Mouse (Mus musculus): Measurements from ENCODE around the gene Ubr4. TPM values are rescaled to one million over a fixed set of nuclear protein-coding genes. Genes with fewer than 3 reads are reported as not detected.

The Ubr4 gene
- polyA plus RNA-seq (2014; fragmentation: Nextera tagmentation; extraction: Ambion mirVana) = 83.3 and 97.3 TPM in 2 replicates

DNA sequence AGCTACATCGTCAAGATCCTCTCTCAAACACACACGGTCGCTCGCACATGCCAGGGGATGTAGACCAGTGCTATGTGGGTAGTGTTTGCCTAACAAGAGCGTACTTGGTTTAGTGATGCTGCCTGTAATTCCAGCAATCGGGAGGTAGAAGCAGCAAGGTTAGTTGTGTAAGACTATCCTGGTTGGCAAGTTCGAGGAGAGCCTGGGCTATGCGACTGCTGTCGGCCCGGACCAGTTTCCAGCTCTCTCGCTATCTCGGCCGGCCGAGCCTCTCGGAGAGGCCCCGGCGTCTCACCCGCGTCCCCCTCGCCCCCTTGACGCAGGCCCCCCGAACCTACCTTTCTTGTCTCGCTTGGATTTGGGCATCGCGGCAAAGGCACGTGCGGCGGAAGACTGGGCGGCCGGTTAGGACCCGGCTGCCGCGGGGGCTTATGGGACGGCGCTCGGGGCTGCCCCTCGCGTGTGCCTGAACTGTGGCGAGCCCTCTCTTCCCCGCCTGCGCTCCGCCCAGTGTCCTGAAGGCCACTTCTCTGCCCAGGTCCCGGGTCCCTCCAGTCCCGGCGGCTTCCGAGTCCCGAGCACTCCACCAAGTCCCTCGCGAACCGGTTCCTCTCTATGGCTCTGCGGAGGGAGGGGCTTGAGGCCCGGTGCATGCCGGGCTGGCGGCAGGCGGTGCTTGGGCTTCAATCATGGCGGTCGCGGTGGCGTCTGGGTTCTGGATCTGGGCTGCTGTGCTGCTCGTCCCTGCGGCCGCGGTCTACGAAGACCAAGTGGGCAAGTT is at the start of gene Ubr4, which contains the start of the genes Mrto4 and Emc1:
TSS of gene Ubr4 (plus strand) at position 679 of the 781 bp plus-strand sequence.
TSS of gene Mrto4 (minus strand) at position 646 of the 781 bp plus-strand sequence.
TSS of gene Emc1 (plus strand) at position 657 of the 781 bp plus-strand sequence.
- peaks cover 55% of the 10 kb centered on the region for H3K36me3 ChIP-seq (ENCODE audit: control insufficient read depth, insufficient read depth, low read length)
- DNase-seq (peak; percentile 91), ATAC-seq (ENCODE audit: low FRiP score, low TSS enrichment) (peak; percentile 94)
- H3K4me1 ChIP-seq (ENCODE audit: control insufficient read depth, insufficient read depth, low read length) = peaks cover 14% of the 10 kb centered on the region
- peak within 1 kb of the TSS; percentile 87 for H3K9ac ChIP-seq (replicated peaks; ENCODE audit: low read length)
- H3K4me3 ChIP-seq (replicated peaks; ENCODE audit: low read depth, low read length) = peak within 1 kb of the TSS; percentile 67
- WGBS = under 1% methylated on average over 64 of the region's 64 CpGs
- H3K9me3 ChIP-seq (ENCODE audit: control insufficient read depth, low read length) = no peaks in the 10 kb centered on the region
- H3K27ac ChIP-seq (replicated peaks; ENCODE audit: low read depth, low read length) = peak within 1 kb of the TSS; percentile 96
- H3K27me3 ChIP-seq (ENCODE audit: control insufficient read depth, insufficient read depth, low read length) = no peaks in the 10 kb centered on the region
- H3K4me2 ChIP-seq (ENCODE audit: low read length) = peak within 1 kb of the TSS; percentile 89

DNA sequence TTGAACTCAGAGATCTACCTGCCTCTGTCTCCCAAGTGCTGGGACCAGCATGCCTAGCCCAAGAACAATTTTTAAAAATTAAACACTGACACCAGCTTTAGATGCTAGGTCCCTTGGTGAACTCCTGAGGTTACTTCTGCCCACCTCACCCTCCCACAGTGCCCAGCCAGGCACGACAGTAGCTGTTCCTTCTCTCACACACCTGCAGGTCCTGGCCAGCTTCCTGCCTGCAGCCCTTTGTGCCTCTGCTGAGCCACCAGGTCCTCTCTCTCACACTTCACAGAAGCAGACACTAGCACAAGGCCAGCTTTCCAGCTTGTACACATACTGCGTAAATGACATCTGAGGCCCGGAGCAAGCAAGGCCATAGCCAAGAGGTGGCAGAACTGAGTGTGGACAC is 46.9 kb upstream of the Ubr4 start:
- Histone ChIP-seq H3K9me3 (ENCODE audit: control insufficient read depth, low read length) (no peaks in the 10 kb centered on the region), H3K4me1 (ENCODE audit: control insufficient read depth, insufficient read depth, low read length) (peaks cover 7% of the 10 kb centered on the region), H3K27ac (replicated peaks; ENCODE audit: low read depth, low read length) (no peak overlapping the region), H3K9ac (replicated peaks; ENCODE audit: low read length) (no peak overlapping the region), H3K27me3 (ENCODE audit: control insufficient read depth, insufficient read depth, low read length) (no peaks in the 10 kb centered on the region), H3K4me2 (ENCODE audit: low read length) (no peak overlapping the region), H3K36me3 (ENCODE audit: control insufficient read depth, insufficient read depth, low read length) (peaks cover 37% of the 10 kb centered on the region), H3K4me3 (replicated peaks; ENCODE audit: low read depth, low read length) (no peak overlapping the region)
- DNase-seq (no peak), ATAC-seq (ENCODE audit: low FRiP score, low TSS enrichment) (no peak)
- 94% methylated on average over 3 of the region's 3 CpGs for WGBS

DNA sequence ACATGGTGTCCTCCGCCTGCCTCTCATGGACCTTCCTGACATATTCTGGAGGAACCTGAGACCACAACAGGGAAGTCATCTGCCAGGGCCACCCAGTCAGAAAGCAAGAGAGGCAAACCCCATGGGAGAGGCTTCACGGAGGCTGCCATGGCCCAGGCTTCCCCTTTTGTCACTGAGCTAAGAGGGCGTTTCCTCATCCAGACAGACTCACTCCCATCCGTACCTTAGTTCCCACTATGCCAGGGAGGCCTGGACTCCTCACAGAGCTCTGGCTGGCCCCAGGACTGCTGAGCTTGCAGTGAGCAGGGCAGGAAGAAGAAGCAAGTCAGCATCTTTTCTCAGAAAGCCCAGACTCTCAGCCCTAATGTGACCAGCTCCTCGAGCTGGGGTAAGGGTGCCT is 44.5 kb upstream of the Ubr4 start:
- WGBS = 86% methylated on average over 5 of the region's 5 CpGs
- Histone ChIP-seq H3K9me3 (ENCODE audit: control insufficient read depth, low read length) (no peaks in the 10 kb centered on the region), H3K9ac (replicated peaks; ENCODE audit: low read length) (no peak overlapping the region)

DNA sequence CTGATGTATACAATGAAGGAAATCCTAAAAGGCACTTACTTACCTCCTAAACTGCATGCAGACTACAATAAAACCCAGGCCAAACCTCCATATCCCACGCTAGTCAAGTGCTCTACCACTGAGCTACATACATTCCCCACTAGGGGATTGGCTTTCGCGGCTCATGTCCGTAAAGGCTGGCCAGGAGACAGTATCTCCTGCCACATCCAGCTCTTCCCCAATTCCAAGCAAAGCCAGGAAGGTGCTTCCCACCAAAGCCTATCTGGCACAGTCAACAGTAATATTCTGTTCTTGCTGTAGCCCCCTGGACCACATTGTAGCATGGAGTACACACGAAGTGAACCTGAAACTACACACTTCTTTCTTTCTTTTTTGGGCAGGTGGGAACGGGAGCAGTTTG is 42.8 kb upstream of the Ubr4 start:
- DNase-seq (no peak), ATAC-seq (ENCODE audit: low FRiP score, low TSS enrichment) (no peak)
- no peaks in the 10 kb centered on the region for H3K9me3 ChIP-seq (ENCODE audit: control insufficient read depth, low read length)
- peak overlapping the region; percentile 96 for H3K4me2 ChIP-seq (ENCODE audit: low read length)
- H3K9ac ChIP-seq (replicated peaks; ENCODE audit: low read length) = peak overlapping the region; percentile 85
- H3K4me1 ChIP-seq (ENCODE audit: control insufficient read depth, insufficient read depth, low read length) = peaks cover 17% of the 10 kb centered on the region
- WGBS = 18% methylated on average over 6 of the region's 6 CpGs
- H3K27ac ChIP-seq (replicated peaks; ENCODE audit: low read depth, low read length) = no peak overlapping the region
- peaks cover 27% of the 10 kb centered on the region for H3K36me3 ChIP-seq (ENCODE audit: control insufficient read depth, insufficient read depth, low read length)
- no peaks in the 10 kb centered on the region for H3K27me3 ChIP-seq (ENCODE audit: control insufficient read depth, insufficient read depth, low read length)
- H3K4me3 ChIP-seq (replicated peaks; ENCODE audit: low read depth, low read length) = peak overlapping the region; percentile 91

More for the DNA sequence above, 44.5 kb upstream of the Ubr4 start:
- no peak overlapping the region for H3K27ac ChIP-seq (replicated peaks; ENCODE audit: low read depth, low read length)
- no peak overlapping the region for H3K4me2 ChIP-seq (ENCODE audit: low read length)
- DNase-seq = no peak
- peaks cover 19% of the 10 kb centered on the region for H3K36me3 ChIP-seq (ENCODE audit: control insufficient read depth, insufficient read depth, low read length)
- no peak overlapping the region for H3K4me3 ChIP-seq (replicated peaks; ENCODE audit: low read depth, low read length)
- H3K4me1 ChIP-seq (ENCODE audit: control insufficient read depth, insufficient read depth, low read length) = peaks cover 17% of the 10 kb centered on the region
- no peak for ATAC-seq (ENCODE audit: low FRiP score, low TSS enrichment)
- H3K27me3 ChIP-seq (ENCODE audit: control insufficient read depth, insufficient read depth, low read length) = no peaks in the 10 kb centered on the region

DNA sequence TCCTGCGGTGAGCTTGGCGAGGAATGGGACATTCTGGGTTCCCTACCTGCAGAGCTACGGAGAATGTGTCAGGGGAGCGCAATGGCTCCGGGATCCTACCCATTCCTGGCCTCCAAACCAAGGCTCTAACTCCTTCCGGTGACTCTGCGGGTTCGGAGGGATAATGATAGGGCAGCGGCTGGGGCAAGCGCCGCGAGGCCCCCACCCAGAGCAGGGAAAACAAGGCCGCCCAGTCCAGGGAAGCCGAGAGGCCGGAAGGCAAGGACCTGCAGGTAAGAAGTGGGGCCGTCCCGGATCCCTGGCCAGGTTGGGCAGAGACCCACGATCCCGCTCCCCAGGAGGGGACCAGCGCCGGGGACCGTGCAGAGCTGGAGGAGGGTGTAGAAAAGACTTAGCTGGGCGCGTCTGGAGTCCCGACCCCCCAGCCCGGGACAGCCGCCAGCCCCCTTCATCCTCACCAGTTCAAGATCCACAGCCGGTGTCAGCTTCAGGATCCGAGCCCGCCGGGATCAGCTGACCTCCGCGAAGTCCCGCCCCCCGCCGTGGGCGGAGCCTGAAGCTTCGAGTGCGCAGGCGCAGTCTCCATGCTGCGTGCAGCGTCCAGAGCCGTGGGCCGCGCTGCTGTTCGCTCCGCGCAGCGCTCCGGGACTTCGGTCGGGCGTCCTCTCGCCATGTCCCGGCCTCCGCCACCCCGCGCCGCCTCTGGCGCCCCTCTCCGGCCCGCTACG is 42.1 kb upstream of the Ubr4 start, which contains the start of the genes Pqlc2 and Akr7a5:
TSS of gene Pqlc2 (minus strand) at position 538 of the 728 bp plus-strand sequence.
TSS of gene Akr7a5 (plus strand) at position 574 of the 728 bp plus-strand sequence.
- Histone ChIP-seq H3K9me3 (ENCODE audit: control insufficient read depth, low read length) (no peaks in the 10 kb centered on the region), H3K4me2 (ENCODE audit: low read length) (peak within 1 kb of the TSS; percentile 96), H3K4me3 (replicated peaks; ENCODE audit: low read depth, low read length) (peak within 1 kb of the TSS; percentile 91), H3K36me3 (ENCODE audit: control insufficient read depth, insufficient read depth, low read length) (peaks cover 28% of the 10 kb centered on the region), H3K9ac (replicated peaks; ENCODE audit: low read length) (peak within 1 kb of the TSS; percentile 85), H3K27ac (replicated peaks; ENCODE audit: low read depth, low read length) (peak within 1 kb of the TSS; percentile 73), H3K4me1 (ENCODE audit: control insufficient read depth, insufficient read depth, low read length) (peaks cover 17% of the 10 kb centered on the region), H3K27me3 (ENCODE audit: control insufficient read depth, insufficient read depth, low read length) (no peaks in the 10 kb centered on the region)
- peak; percentile 92 for ATAC-seq (ENCODE audit: low FRiP score, low TSS enrichment)
- WGBS = under 1% methylated on average over 63 of the region's 63 CpGs
- peak; percentile 99 for DNase-seq

DNA sequence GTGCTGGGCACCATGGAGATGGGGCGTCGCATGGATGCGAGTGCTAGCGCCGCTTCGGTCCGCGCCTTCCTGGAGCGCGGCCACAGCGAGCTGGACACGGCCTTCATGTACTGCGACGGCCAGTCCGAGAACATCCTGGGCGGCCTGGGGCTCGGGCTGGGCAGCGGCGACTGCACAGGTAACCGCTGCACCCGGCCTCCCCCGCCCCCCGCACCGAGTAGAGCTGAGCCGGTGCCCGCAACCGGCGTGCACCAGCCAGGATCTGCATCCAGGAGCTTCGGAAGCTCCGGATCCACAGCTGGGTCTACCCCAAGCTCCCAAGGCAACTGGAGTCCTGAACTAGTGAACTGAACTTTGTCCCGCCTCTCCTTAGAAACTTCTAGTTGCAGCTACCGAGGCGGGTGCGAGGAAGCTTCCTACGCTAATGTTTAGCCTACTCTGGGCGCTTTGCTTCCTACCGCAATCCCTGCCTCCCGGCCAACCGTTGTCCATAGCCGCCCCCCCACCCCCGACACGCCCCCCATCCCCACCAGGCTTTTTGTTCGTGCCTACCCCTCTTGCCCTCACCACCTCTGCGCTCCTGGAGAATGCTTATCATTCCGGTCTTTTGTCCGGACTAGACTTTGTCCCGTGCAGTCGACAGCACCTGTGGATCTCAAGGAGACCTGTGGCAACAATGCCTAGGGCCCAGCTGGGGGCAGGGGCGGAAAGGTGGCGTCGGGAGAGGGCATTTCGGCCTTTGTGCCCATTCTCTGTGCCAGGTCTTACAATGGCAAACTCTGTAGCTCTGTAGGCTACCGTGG is 41.3 kb upstream of the Ubr4 start:
- no peak for DNase-seq
- Histone ChIP-seq H3K4me1 (ENCODE audit: control insufficient read depth, insufficient read depth, low read length) (peaks cover 17% of the 10 kb centered on the region), H3K36me3 (ENCODE audit: control insufficient read depth, insufficient read depth, low read length) (peaks cover 23% of the 10 kb centered on the region), H3K4me3 (replicated peaks; ENCODE audit: low read depth, low read length) (peak overlapping the region; percentile 91), H3K4me2 (ENCODE audit: low read length) (peak overlapping the region; percentile 96), H3K27ac (replicated peaks; ENCODE audit: low read depth, low read length) (peak overlapping the region; percentile 73), H3K27me3 (ENCODE audit: control insufficient read depth, insufficient read depth, low read length) (no peaks in the 10 kb centered on the region), H3K9me3 (ENCODE audit: control insufficient read depth, low read length) (no peaks in the 10 kb centered on the region), H3K9ac (replicated peaks; ENCODE audit: low read length) (peak overlapping the region; percentile 85)
- ATAC-seq (ENCODE audit: low FRiP score, low TSS enrichment) = peak; percentile 76; the same call in 1 of the 2 replicates
- WGBS = 1% methylated on average over 53 of the region's 53 CpGs

DNA sequence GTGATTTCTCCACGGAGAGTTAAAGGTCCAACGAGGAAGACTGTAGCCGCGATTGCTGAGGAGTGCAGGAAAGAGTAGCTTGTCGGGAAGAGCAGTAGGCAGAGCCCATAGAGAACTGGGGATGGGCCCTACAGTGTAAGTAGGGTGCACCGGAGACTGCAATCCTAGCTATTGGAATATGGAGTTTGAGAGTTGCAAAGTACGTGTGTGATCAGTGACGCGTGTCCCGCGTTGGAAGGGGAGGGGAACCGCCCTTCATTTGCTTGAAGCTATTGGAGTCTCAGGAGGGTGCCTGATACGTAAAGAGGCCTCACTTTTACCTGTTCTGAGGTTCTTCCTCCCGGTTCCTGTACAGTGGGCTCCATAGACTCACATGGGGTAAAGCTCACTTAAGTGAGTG is 40.7 kb upstream of the Ubr4 start:
- Histone ChIP-seq H3K36me3 (ENCODE audit: control insufficient read depth, insufficient read depth, low read length) (peaks cover 19% of the 10 kb centered on the region), H3K27ac (replicated peaks; ENCODE audit: low read depth, low read length) (no peak overlapping the region), H3K9ac (replicated peaks; ENCODE audit: low read length) (peak overlapping the region; percentile 85), H3K9me3 (ENCODE audit: control insufficient read depth, low read length) (no peaks in the 10 kb centered on the region), H3K4me3 (replicated peaks; ENCODE audit: low read depth, low read length) (peak overlapping the region; percentile 91), H3K4me1 (ENCODE audit: control insufficient read depth, insufficient read depth, low read length) (peaks cover 17% of the 10 kb centered on the region), H3K4me2 (ENCODE audit: low read length) (peak overlapping the region; percentile 96), H3K27me3 (ENCODE audit: control insufficient read depth, insufficient read depth, low read length) (no peaks in the 10 kb centered on the region)
- WGBS = 13% methylated on average over 14 of the region's 14 CpGs
- DNase-seq (no peak), ATAC-seq (ENCODE audit: low FRiP score, low TSS enrichment) (no peak)

DNA sequence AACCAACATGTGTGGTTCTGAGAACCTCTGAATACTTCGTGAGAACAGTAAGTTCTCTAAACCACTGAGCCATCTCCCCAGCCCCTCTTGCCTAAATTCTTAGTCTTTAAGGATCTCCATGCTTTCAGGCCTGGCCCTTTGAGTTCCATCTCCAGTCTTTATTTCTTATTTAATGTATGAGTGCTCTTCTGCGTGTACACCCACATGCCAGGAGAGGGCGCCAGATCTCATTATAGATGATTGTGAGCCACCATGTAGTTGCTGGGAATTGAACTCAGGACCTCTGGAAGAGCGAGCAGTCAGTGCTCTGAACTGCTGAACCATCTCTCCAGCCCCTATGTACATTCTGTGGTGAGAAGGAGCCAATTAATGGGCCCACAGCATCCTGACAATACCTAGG is 39.8 kb upstream of the Ubr4 start:
- no peak overlapping the region for H3K4me3 ChIP-seq (replicated peaks; ENCODE audit: low read depth, low read length)
- H3K4me1 ChIP-seq (ENCODE audit: control insufficient read depth, insufficient read depth, low read length) = peaks cover 17% of the 10 kb centered on the region
- peak; percentile 61 for DNase-seq
- H3K36me3 ChIP-seq (ENCODE audit: control insufficient read depth, insufficient read depth, low read length) = peaks cover 29% of the 10 kb centered on the region
- H3K4me2 ChIP-seq (ENCODE audit: low read length) = no peak overlapping the region
- 58% methylated on average over 4 of the region's 4 CpGs for WGBS
- H3K27ac ChIP-seq (replicated peaks; ENCODE audit: low read depth, low read length) = no peak overlapping the region
- no peaks in the 10 kb centered on the region for H3K27me3 ChIP-seq (ENCODE audit: control insufficient read depth, insufficient read depth, low read length)
- H3K9ac ChIP-seq (replicated peaks; ENCODE audit: low read length) = no peak overlapping the region
- no peaks in the 10 kb centered on the region for H3K9me3 ChIP-seq (ENCODE audit: control insufficient read depth, low read length)
- no peak for ATAC-seq (ENCODE audit: low FRiP score, low TSS enrichment)
